Mouse (Mus musculus): ENCODE results near the gene Chd9. TPM values are rescaled to one million over a fixed set of nuclear protein-coding genes. Genes with fewer than 3 reads are reported as not detected.

Chd9 gene
- polyA plus RNA-seq (2012; rRNA removed) = 68.2 and 99.5 TPM in 2 replicates

DNA sequence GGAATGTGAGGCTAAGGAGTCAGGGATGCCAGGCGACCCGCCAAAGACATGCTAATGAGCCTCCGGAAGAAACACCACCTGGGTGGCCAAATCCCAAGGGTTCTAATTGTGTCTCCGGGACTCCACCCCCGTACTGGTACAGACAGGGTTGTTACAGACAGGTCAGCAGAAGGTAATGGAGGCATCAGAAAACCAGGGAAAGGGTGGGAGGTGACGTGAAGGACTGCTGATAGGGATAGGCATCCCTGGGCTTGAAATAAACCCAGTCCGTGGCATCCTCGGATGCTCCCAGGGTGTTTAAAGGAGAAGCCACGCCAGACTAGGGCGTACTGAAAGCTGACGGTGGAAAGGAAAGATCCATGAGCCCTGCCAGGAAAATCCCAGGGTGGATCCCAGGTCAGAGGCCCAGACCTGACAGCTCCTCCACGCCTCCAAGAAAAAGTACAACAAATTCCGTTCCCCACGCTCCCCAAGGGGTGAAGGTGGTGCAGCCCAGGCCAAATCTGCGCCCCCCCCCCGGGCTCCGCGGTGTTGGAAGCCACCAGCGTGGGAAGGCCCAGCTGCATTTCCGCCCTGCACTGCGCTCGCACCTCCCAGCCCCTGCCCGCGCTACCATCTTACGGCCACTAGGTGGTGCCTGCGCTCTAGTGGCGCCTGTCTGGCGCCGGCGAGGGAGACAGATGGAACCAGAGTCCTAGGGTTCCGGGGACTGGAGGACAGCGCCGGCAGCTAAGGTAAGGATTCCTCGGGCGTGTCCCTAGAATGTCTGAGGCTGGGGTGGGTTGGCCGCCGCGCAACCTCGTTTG is at the start of gene Chd9:
Gene Chd9 (plus strand): TSS at position 172 of the 806 bp plus-strand sequence.
- Histone ChIP-seq H3K4me3 (ENCODE audit: extremely low read depth, insufficient read depth, insufficient read length) (peak within 1 kb of the TSS; percentile 72), H3K4me1 (ENCODE audit: control insufficient read depth, insufficient read depth, insufficient read length) (peaks cover 10% of the 10 kb centered on the region; the same call in 1 of the 2 replicates), H3K36me3 (ENCODE audit: control insufficient read depth, insufficient read depth, low read length) (no peaks in the 10 kb centered on the region), H3K27me3 (ENCODE audit: control insufficient read depth, insufficient read depth, low read length) (no peaks in the 10 kb centered on the region), H3K27ac (ENCODE audit: insufficient read depth, low read length) (peak within 1 kb of the TSS; percentile 47)
- DNase-seq (ENCODE audit: low read depth in 1 of 2, low spot score in 2 of 2) = peak; percentile 76 to 96
- WGBS = 10% methylated on average over 39 of the region's 39 CpGs
- TF ChIP-seq POLR2A (IDR thresholded peaks at IDR 0.05; ENCODE audit: low read depth, low read length) (no peak), CTCF (IDR thresholded peaks at IDR 0.05; ENCODE audit: extremely low read depth, insufficient read depth, insufficient read length, insufficient replicate concordance) (peak; percentile 99)

DNA sequence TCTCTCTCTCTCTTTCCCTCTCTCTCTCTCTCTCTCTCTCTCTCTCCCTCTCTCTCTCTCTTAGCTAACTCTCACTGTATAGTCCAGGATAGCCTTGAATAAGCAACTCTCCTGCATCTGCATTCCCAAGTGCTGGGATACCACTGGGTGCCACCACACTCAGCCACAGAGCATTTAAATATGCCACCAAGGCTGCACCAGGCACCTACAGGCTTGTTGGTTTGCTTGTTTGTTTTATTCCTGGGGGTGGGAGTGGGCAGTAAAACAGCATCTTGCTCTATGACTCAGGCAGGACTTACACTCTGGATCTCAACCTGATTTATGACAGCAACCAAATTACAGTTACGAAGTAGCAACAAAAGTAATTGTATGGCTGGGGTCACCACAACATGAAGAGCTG is 36.5 kb upstream of the Chd9 start:
- Histone ChIP-seq H3K4me1 (ENCODE audit: control insufficient read depth, insufficient read depth, insufficient read length) (peaks cover 11% of the 10 kb centered on the region; the same call in 1 of the 2 replicates), H3K36me3 (ENCODE audit: control insufficient read depth, insufficient read depth, low read length) (no peaks in the 10 kb centered on the region), H3K4me3 (ENCODE audit: extremely low read depth, insufficient read depth, insufficient read length) (no peak overlapping the region), H3K27me3 (ENCODE audit: control insufficient read depth, insufficient read depth, low read length) (no peaks in the 10 kb centered on the region), H3K27ac (ENCODE audit: insufficient read depth, low read length) (no peak overlapping the region)
- 93% methylated on average over 1 of the region's 1 CpGs for WGBS
- TF ChIP-seq POLR2A (IDR thresholded peaks at IDR 0.05; ENCODE audit: low read depth, low read length) = no peak
- TF ChIP-seq CTCF (IDR thresholded peaks at IDR 0.05; ENCODE audit: extremely low read depth, insufficient read depth, insufficient read length, insufficient replicate concordance) = no peak
- DNase-seq (ENCODE audit: low read depth in 1 of 2, low spot score in 2 of 2) = no peak

DNA sequence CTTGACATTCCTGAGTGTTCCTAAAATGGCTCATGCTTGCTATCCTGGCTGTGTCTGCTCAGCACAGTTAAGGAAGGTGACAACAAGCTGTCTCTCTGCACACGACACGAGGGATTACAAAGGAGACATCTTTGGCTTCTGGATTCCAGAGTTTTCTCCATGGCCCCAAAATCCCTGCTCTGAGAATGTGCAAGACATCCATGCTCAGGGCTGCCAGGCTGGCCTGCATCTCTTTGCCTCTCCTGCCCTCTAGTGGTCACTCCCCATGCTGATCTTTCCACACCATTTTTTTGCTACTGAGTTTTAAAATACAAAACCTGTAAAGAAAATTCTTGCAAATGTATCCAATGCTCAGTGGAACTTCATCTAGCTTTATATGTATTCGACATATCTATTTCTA is 34.4 kb upstream of the Chd9 start:
- Histone ChIP-seq H3K36me3 (ENCODE audit: control insufficient read depth, insufficient read depth, low read length) (no peaks in the 10 kb centered on the region), H3K4me1 (ENCODE audit: control insufficient read depth, insufficient read depth, insufficient read length) (peaks cover 12% of the 10 kb centered on the region; the same call in 1 of the 2 replicates), H3K27ac (ENCODE audit: insufficient read depth, low read length) (no peak overlapping the region), H3K27me3 (ENCODE audit: control insufficient read depth, insufficient read depth, low read length) (no peaks in the 10 kb centered on the region), H3K4me3 (ENCODE audit: extremely low read depth, insufficient read depth, insufficient read length) (no peak overlapping the region)
- peak; percentile 29 to 65 for DNase-seq (ENCODE audit: low read depth in 1 of 2, low spot score in 2 of 2)
- peak; percentile 84; the same call in 1 of the 2 replicates for TF ChIP-seq CTCF (IDR thresholded peaks at IDR 0.05; ENCODE audit: extremely low read depth, insufficient read depth, insufficient read length, insufficient replicate concordance)
- TF ChIP-seq POLR2A (IDR thresholded peaks at IDR 0.05; ENCODE audit: low read depth, low read length) = no peak
- WGBS = 12% methylated on average over 3 of the region's 3 CpGs

DNA sequence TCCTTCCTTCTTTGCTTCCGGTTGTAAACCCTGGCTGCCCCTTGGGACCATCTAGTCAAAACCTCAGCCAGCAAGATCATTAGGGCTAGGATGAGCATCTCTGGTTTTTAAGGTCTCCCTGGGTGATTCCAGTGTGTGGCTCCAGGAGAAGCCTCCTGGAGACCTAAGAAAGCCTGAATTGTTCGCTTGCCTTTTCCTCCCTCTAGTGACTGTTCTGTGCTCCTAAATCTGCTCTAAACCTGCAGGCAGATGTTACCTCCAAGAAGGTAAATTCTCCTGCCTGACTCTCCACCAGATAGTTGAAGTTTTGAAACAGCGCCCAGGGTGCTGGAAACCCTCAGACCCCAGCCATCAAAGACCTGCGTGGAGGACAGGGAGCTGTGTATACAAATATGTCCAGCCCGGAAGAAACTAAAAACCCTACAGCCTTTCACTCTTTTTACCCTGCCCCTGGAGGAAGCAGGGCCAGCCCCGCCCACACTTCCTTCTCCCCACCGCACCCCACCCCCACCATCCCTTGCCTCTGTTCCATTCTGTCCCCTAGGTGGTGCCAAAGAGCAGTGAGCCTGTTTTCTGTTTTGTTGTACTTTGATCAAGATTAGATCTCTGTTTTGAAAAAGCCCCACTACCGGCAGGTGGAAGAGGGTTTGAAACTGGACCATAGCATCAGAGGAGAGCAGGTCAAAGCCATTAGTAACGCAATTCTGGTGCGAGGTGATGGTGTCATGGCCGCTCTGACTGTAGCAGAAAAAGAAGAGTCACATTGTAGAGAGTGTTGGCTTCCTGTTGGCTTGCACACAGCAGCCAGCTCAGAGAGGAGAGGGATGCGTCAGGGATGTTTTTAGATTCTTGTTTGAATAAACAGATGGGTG is 32.9 kb upstream of the Chd9 start:
- peak; percentile 80 to 82 for DNase-seq (ENCODE audit: low read depth in 1 of 2, low spot score in 2 of 2)
- H3K27me3 ChIP-seq (ENCODE audit: control insufficient read depth, insufficient read depth, low read length) = no peaks in the 10 kb centered on the region
- peak; percentile 31; the same call in 1 of the 2 replicates for TF ChIP-seq CTCF (IDR thresholded peaks at IDR 0.05; ENCODE audit: extremely low read depth, insufficient read depth, insufficient read length, insufficient replicate concordance)
- no peak; the same call in 1 of the 2 replicates for TF ChIP-seq POLR2A (IDR thresholded peaks at IDR 0.05; ENCODE audit: low read depth, low read length)
- H3K27ac ChIP-seq (ENCODE audit: insufficient read depth, low read length) = peak overlapping the region; percentile 85
- peak overlapping the region; percentile 52 for H3K4me3 ChIP-seq (ENCODE audit: extremely low read depth, insufficient read depth, insufficient read length)
- H3K36me3 ChIP-seq (ENCODE audit: control insufficient read depth, insufficient read depth, low read length) = no peaks in the 10 kb centered on the region
- H3K4me1 ChIP-seq (ENCODE audit: control insufficient read depth, insufficient read depth, insufficient read length) = peaks cover 12% of the 10 kb centered on the region; the same call in 1 of the 2 replicates
- 2% methylated on average over 12 of the region's 12 CpGs for WGBS

DNA sequence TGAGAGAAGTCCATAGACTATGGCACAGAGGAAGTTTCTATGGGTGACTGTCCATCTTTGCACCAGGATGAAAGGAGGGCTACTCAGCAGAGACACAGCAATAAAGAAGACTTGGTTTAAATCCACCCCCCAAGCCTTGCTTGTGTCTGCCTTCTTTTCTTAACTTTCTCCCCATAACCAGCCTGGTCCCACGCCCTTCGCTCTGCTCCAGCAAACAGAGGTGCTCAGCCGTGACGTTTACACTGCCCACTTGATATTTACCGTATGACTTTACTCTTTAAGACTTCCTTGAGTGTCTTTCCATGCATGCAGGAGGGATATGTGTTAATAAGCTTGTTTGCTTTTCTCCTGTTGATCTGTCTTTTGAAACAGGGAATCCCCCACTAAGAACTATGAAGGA is 28.7 kb upstream of the Chd9 start:
- Histone ChIP-seq H3K27me3 (ENCODE audit: control insufficient read depth, insufficient read depth, low read length) (no peaks in the 10 kb centered on the region), H3K27ac (ENCODE audit: insufficient read depth, low read length) (no peak overlapping the region; the same call in 1 of the 2 replicates), H3K4me1 (ENCODE audit: control insufficient read depth, insufficient read depth, insufficient read length) (peaks cover 12% of the 10 kb centered on the region; the same call in 1 of the 2 replicates), H3K36me3 (ENCODE audit: control insufficient read depth, insufficient read depth, low read length) (no peaks in the 10 kb centered on the region), H3K4me3 (ENCODE audit: extremely low read depth, insufficient read depth, insufficient read length) (no peak overlapping the region)
- no peak for TF ChIP-seq POLR2A (IDR thresholded peaks at IDR 0.05; ENCODE audit: low read depth, low read length)
- no peak for TF ChIP-seq CTCF (IDR thresholded peaks at IDR 0.05; ENCODE audit: extremely low read depth, insufficient read depth, insufficient read length, insufficient replicate concordance)
- WGBS = 55% methylated on average over 5 of the region's 5 CpGs
- DNase-seq (ENCODE audit: low read depth in 1 of 2, low spot score in 2 of 2) = no peak

DNA sequence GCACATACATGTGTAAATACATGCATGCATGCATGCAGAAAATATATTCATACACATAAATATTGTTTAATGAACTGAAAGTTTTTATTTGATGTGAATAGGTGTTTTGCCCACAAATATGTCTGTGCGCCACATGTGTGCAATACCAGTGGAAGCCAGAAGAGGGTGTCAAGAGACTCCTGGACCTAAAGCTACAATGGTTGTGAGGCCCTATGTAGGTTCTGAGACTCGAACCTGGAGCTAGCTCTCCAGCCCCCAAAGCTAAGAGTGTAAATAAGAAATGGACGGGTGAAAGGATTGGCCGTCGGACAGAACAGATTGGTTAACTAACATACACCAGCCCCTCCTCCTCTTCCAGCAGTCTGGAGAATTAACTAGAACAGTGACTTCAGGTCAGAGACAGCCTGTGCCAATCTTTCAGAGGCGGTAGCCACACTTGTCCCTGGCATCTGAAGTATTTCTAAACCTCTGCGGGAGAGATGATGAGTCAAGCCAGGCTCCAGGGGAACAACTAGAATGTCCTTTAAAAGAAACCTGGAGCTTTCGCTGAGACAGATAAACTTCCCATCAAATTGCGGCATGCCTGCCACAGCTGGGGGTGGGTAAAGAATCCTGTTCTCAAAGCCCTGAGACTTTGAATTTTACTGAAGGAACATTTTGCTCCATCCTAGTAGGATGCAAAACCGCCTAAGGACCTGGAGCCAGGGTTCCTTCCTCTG is 14.4 kb upstream of the Chd9 start:
- no peaks in the 10 kb centered on the region for H3K27me3 ChIP-seq (ENCODE audit: control insufficient read depth, insufficient read depth, low read length)
- H3K4me3 ChIP-seq (ENCODE audit: extremely low read depth, insufficient read depth, insufficient read length) = no peak overlapping the region
- WGBS = 90% methylated on average over 10 of the region's 10 CpGs
- no peak overlapping the region for H3K27ac ChIP-seq (ENCODE audit: insufficient read depth, low read length)
- TF ChIP-seq CTCF (IDR thresholded peaks at IDR 0.05; ENCODE audit: extremely low read depth, insufficient read depth, insufficient read length, insufficient replicate concordance) = no peak
- TF ChIP-seq POLR2A (IDR thresholded peaks at IDR 0.05; ENCODE audit: low read depth, low read length) = no peak
- no peaks in the 10 kb centered on the region for H3K36me3 ChIP-seq (ENCODE audit: control insufficient read depth, insufficient read depth, low read length)
- H3K4me1 ChIP-seq (ENCODE audit: control insufficient read depth, insufficient read depth, insufficient read length) = no peaks in the 10 kb centered on the region
- DNase-seq (ENCODE audit: low read depth in 1 of 2, low spot score in 2 of 2) = no peak

All from spleen, adult 2 months (tissue).